Mouse (Mus musculus) lung, adult 2 months (tissue): ENCODE measurements around the gene Slc5a10.

Experiments
- CTCF ChIP-seq: fragments of 200-500 bp; IDR thresholded peaks from 2 replicates; pipeline ENCODE4 v1.5.1; 2011; ENCODE audit warnings: mild to moderate bottlenecking, low read length, control low read depth; ENCODE audit not compliant: insufficient read depth
- POLR2A ChIP-seq: fragments of 200-500 bp; IDR thresholded peaks from 2 replicates; pipeline ENCODE4 v1.6.1; 2011; ENCODE audit warnings: low read depth, mild to moderate bottlenecking, control low read depth, low read length, borderline replicate concordance; ENCODE audit errors: extremely low read depth

GRCm38 (mm10) chr11:61654786-61655311 is 65.8 kb downstream of the Slc5a10 start:
- no peak for TF ChIP-seq CTCF
- no peak for TF ChIP-seq POLR2A
